Mouse (Mus musculus): ENCODE results near the gene Trpv4. TPM values are rescaled to one million over a fixed set of nuclear protein-coding genes. Genes with fewer than 3 reads are reported as not detected.

The Trpv4 gene
- polyA plus RNA-seq, 1 experiment from 2014 or later, result 0.17 TPM

GRCm38 (mm10) chr5:114690633-114691567 is 32.7 kb upstream of the Trpv4 start, which contains the start of gene Gltp:
Gltp (minus strand) TSS chr5:114690984.
- ATAC-seq (replicated peaks; ENCODE audit: low FRiP score) (peak; percentile 96), DNase-seq (ENCODE audit: low spot score) (peak; percentile 96)
- Histone ChIP-seq H3K36me3 (ENCODE audit: control insufficient read depth, insufficient read depth, low read length) (no peaks in the 10 kb centered on the region), H3K4me1 (replicated peaks; ENCODE audit: control insufficient read depth, insufficient read depth, low read length) (peaks cover 8% of the 10 kb centered on the region), H3K27me3 (ENCODE audit: control insufficient read depth, insufficient read depth, low read length) (no peaks in the 10 kb centered on the region), H3K27ac (ENCODE audit: low read depth, low read length) (no peak within 1 kb of the TSS), H3K9ac (ENCODE audit: low read length) (peak within 1 kb of the TSS; percentile 83), H3K4me2 (ENCODE audit: low read depth, low read length, severe bottlenecking) (peak within 1 kb of the TSS; percentile 93), H3K9me3 (ENCODE audit: control insufficient read depth, low read length) (no peaks in the 10 kb centered on the region), H3K4me3 (ENCODE audit: low read depth, low read length) (peak within 1 kb of the TSS; percentile 69)
- 5% methylated on average over 68 of the region's 75 CpGs for WGBS

GRCm38 (mm10) chr5:114689700-114690366 is 31.6 kb upstream of the Trpv4 start:
- DNase-seq (ENCODE audit: low spot score) (no peak), ATAC-seq (replicated peaks; ENCODE audit: low FRiP score) (no peak)
- H3K27me3 ChIP-seq (ENCODE audit: control insufficient read depth, insufficient read depth, low read length), result no peaks in the 10 kb centered on the region
- H3K9ac ChIP-seq (ENCODE audit: low read length), result peak overlapping the region; percentile 83
- H3K9me3 ChIP-seq (ENCODE audit: control insufficient read depth, low read length), result no peaks in the 10 kb centered on the region
- no peak overlapping the region for H3K27ac ChIP-seq (ENCODE audit: low read depth, low read length)
- H3K36me3 ChIP-seq (ENCODE audit: control insufficient read depth, insufficient read depth, low read length), result no peaks in the 10 kb centered on the region
- peak overlapping the region; percentile 93 for H3K4me2 ChIP-seq (ENCODE audit: low read depth, low read length, severe bottlenecking)
- peak overlapping the region; percentile 69 for H3K4me3 ChIP-seq (ENCODE audit: low read depth, low read length)
- H3K4me1 ChIP-seq (replicated peaks; ENCODE audit: control insufficient read depth, insufficient read depth, low read length), result peaks cover 8% of the 10 kb centered on the region
- 21% methylated on average over 16 of the region's 16 CpGs for WGBS

DNA sequence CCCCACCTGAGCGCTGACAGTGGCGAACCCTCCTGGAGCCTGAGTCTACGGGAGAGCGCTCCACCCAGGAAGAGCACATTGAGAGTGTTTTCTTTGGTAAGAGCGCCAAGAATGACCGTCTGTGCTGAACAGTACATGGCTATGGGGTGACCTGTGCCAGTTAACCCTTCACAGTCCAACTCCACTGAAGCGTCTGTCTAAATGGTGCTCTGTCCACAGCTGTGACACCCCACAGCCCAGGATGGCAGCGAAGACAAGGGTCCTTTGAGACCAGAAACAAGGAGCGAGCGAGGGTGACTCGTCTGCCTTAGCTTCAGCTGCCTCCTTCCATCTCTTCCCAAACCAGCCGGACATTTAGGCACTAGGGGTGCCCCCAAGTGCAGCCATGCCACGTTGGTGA is 30.5 kb upstream of the Trpv4 start:
- H3K4me3 ChIP-seq (ENCODE audit: low read depth, low read length), result no peak overlapping the region
- H3K4me1 ChIP-seq (replicated peaks; ENCODE audit: control insufficient read depth, insufficient read depth, low read length), result peaks cover 8% of the 10 kb centered on the region

DNA sequence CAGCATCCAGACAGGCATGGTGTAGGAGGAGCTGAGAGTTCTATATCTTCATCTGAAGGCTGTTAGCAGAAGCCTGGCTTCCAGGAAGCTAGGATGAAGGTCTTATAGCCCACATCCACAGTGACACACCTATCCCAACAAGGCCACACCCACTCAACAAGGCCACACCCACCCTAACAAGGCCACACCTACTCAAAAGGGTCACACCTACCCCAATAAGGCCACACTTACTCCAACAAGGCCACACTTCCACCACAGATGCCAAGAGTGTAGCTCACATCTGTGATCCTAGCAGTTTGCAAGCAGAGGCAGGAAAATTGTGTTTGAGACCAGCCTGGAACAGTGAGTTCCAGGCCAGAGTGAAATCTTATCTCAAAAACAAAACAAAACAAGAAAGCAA is 29.7 kb upstream of the Trpv4 start:
- no peak overlapping the region for H3K9ac ChIP-seq (ENCODE audit: low read length)
- H3K27me3 ChIP-seq (ENCODE audit: control insufficient read depth, insufficient read depth, low read length), result no peaks in the 10 kb centered on the region

More for the DNA sequence above, 30.5 kb upstream of the Trpv4 start:
- Histone ChIP-seq H3K9ac (ENCODE audit: low read length) (no peak overlapping the region), H3K36me3 (ENCODE audit: control insufficient read depth, insufficient read depth, low read length) (no peaks in the 10 kb centered on the region), H3K27me3 (ENCODE audit: control insufficient read depth, insufficient read depth, low read length) (no peaks in the 10 kb centered on the region), H3K27ac (ENCODE audit: low read depth, low read length) (no peak overlapping the region), H3K9me3 (ENCODE audit: control insufficient read depth, low read length) (no peaks in the 10 kb centered on the region), H3K4me2 (ENCODE audit: low read depth, low read length, severe bottlenecking) (no peak overlapping the region)
- WGBS, result 90% methylated on average over 13 of the region's 13 CpGs
- DNase-seq (ENCODE audit: low spot score) (no peak), ATAC-seq (replicated peaks; ENCODE audit: low FRiP score) (no peak)

DNA sequence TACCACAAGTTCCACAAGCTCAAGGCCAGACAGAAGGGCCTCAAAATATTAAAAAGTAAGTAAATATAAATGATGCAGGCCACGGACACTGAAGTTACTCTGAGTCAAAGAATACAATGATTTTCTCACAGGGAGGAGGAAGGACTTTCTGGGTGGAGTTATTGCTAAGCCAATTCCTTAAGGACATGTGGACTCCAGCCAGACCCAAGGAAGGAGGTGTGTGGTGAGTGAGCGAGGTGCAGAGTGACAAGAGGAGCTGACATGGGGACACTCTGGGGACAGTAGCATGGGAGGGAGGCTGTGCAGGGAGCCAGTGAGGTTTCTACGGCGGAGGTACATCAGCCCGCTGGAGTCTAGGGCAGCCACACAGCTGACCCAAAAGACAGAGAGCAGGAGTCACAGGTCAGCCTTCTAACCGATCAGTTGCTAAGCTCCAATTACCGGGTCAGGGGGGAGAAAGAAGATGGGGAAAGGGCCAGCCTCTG is 28.5 kb upstream of the Trpv4 start:
- Histone ChIP-seq H3K4me1 (replicated peaks; ENCODE audit: control insufficient read depth, insufficient read depth, low read length) (peaks cover 8% of the 10 kb centered on the region), H3K4me2 (ENCODE audit: low read depth, low read length, severe bottlenecking) (no peak overlapping the region), H3K36me3 (ENCODE audit: control insufficient read depth, insufficient read depth, low read length) (no peaks in the 10 kb centered on the region), H3K4me3 (ENCODE audit: low read depth, low read length) (no peak overlapping the region), H3K9me3 (ENCODE audit: control insufficient read depth, low read length) (no peaks in the 10 kb centered on the region), H3K27me3 (ENCODE audit: control insufficient read depth, insufficient read depth, low read length) (no peaks in the 10 kb centered on the region), H3K27ac (ENCODE audit: low read depth, low read length) (no peak overlapping the region), H3K9ac (ENCODE audit: low read length) (no peak overlapping the region)
- DNase-seq (ENCODE audit: low spot score) (no peak), ATAC-seq (replicated peaks; ENCODE audit: low FRiP score) (no peak)
- WGBS, result 75% methylated on average over 7 of the region's 7 CpGs

More for the DNA sequence above, 29.7 kb upstream of the Trpv4 start:
- H3K4me3 ChIP-seq (ENCODE audit: low read depth, low read length), result no peak overlapping the region
- H3K4me1 ChIP-seq (replicated peaks; ENCODE audit: control insufficient read depth, insufficient read depth, low read length), result peaks cover 8% of the 10 kb centered on the region
- ATAC-seq (replicated peaks; ENCODE audit: low FRiP score) (no peak), DNase-seq (ENCODE audit: low spot score) (no peak)
- H3K36me3 ChIP-seq (ENCODE audit: control insufficient read depth, insufficient read depth, low read length), result no peaks in the 10 kb centered on the region
- H3K4me2 ChIP-seq (ENCODE audit: low read depth, low read length, severe bottlenecking), result no peak overlapping the region
- no peaks in the 10 kb centered on the region for H3K9me3 ChIP-seq (ENCODE audit: control insufficient read depth, low read length)
- no peak overlapping the region for H3K27ac ChIP-seq (ENCODE audit: low read depth, low read length)

DNA sequence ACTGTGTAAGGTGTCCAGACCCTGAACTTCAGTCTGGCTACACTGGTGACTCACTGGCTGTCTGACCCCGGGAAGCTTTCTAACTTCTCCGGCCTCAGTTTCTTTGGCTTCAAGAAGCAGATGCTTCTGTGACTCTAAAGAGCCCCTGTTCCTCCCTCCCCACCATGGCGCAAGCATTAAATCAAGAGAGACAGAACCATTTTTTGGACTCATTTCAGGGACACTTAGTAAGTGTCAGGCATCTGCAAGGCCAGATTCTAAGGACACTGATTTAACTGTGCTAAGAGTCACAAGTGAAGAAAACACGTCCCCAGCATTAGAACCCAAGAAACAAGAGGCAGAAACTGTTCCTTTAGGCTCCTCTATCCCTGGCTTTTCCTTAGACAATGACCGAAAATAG is 27.8 kb upstream of the Trpv4 start:
- Histone ChIP-seq H3K27me3 (ENCODE audit: control insufficient read depth, insufficient read depth, low read length) (no peaks in the 10 kb centered on the region), H3K9ac (ENCODE audit: low read length) (no peak overlapping the region), H3K4me3 (ENCODE audit: low read depth, low read length) (no peak overlapping the region), H3K4me1 (replicated peaks; ENCODE audit: control insufficient read depth, insufficient read depth, low read length) (peaks cover 8% of the 10 kb centered on the region), H3K36me3 (ENCODE audit: control insufficient read depth, insufficient read depth, low read length) (no peaks in the 10 kb centered on the region), H3K9me3 (ENCODE audit: control insufficient read depth, low read length) (no peaks in the 10 kb centered on the region), H3K4me2 (ENCODE audit: low read depth, low read length, severe bottlenecking) (no peak overlapping the region), H3K27ac (ENCODE audit: low read depth, low read length) (no peak overlapping the region)
- 93% methylated on average over 5 of the region's 5 CpGs for WGBS
- ATAC-seq (replicated peaks; ENCODE audit: low FRiP score) (no peak), DNase-seq (ENCODE audit: low spot score) (no peak)

DNA sequence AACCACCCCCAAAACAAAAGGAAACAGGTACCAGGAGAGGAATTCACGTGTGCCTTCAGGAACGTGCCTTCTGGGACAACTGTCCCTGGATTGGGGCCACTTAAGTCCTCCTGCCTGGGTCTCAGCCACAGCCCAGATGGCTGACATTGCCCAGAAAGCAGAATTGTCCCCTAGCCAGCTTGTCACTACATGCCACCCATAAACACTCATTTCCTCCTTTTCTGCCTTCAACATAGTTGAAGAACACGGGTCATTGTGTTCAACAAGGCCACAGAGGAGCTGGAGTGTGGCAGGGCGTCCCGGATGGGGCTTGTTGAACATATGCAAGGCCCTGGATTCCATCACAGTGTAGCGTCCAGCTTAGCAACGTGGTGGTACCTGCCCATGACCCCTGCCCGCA is 23.5 kb upstream of the Trpv4 start:
- Histone ChIP-seq H3K9ac (ENCODE audit: low read length) (no peak overlapping the region), H3K4me3 (ENCODE audit: low read depth, low read length) (no peak overlapping the region), H3K4me1 (replicated peaks; ENCODE audit: control insufficient read depth, insufficient read depth, low read length) (peaks cover 3% of the 10 kb centered on the region; the same call in 1 of the 2 replicates), H3K36me3 (ENCODE audit: control insufficient read depth, insufficient read depth, low read length) (peaks cover under 1% of the 10 kb centered on the region; the same call in 1 of the 2 replicates), H3K4me2 (ENCODE audit: low read depth, low read length, severe bottlenecking) (no peak overlapping the region), H3K27ac (ENCODE audit: low read depth, low read length) (no peak overlapping the region), H3K27me3 (ENCODE audit: control insufficient read depth, insufficient read depth, low read length) (no peaks in the 10 kb centered on the region), H3K9me3 (ENCODE audit: control insufficient read depth, low read length) (no peaks in the 10 kb centered on the region)
- WGBS, result 82% methylated on average over 8 of the region's 8 CpGs
- no peak for ATAC-seq (replicated peaks; ENCODE audit: low FRiP score)
- DNase-seq (ENCODE audit: low spot score), result no peak

- Histone ChIP-seq H3K4me2 (ENCODE audit: low read depth, low read length, severe bottlenecking) (no peak overlapping the region), H3K9me3 (ENCODE audit: control insufficient read depth, low read length) (no peaks in the 10 kb centered on the region), H3K36me3 (ENCODE audit: control insufficient read depth, insufficient read depth, low read length) (peaks cover 5% of the 10 kb centered on the region; the same call in 1 of the 2 replicates), H3K9ac (ENCODE audit: low read length) (no peak overlapping the region), H3K4me1 (replicated peaks; ENCODE audit: control insufficient read depth, insufficient read depth, low read length) (peaks cover 3% of the 10 kb centered on the region; the same call in 1 of the 2 replicates), H3K4me3 (ENCODE audit: low read depth, low read length) (no peak overlapping the region), H3K27ac (ENCODE audit: low read depth, low read length) (no peak overlapping the region), H3K27me3 (ENCODE audit: control insufficient read depth, insufficient read depth, low read length) (no peaks in the 10 kb centered on the region)
- DNase-seq (ENCODE audit: low spot score) (no peak), ATAC-seq (replicated peaks; ENCODE audit: low FRiP score) (no peak)
- WGBS, result 82% methylated on average over 19 of the region's 19 CpGs
Observed at GRCm38 (mm10) chr5:114680676-114681285, 22.6 kb upstream of the Trpv4 start.
